Mouse (Mus musculus) hindbrain, embryonic 11.5 days (tissue): ENCODE data around the gene Vps51. TPM values are rescaled to one million over a fixed set of nuclear protein-coding genes. Genes with fewer than 3 reads are reported as not detected.
A peak's percentile ranks its signal among the peaks of the same experiment; 100 is the strongest.
"Not testable (repeated sequence)": the region's sequence is repeated elsewhere in the genome, so short reads cannot be mapped to it uniquely, and the experiment has no call there.

Source experiments
- ATAC-seq: fragments of 200-750 bp; cut with Nextera tagmentation; 2 replicates; pipeline ENCODE4 v1.8.0; 2017; ENCODE audit warnings: mild to moderate bottlenecking, moderate TSS enrichment, moderate library complexity; ENCODE audit not compliant: low FRiP score
- DNase-seq: peaks from one replicate; pipeline ENCODE4 v3.0.0-alpha.2; 2015; ENCODE audit warnings: low spot score
- H3K27ac ChIP-seq: fragments of 300-500 bp; sonication (generic); 2 replicates; pipeline ENCODE4 v1.5.1; 2014; ENCODE audit warnings: mild to moderate bottlenecking, low read depth, low read length
- H3K27me3 ChIP-seq: fragments of 300-500 bp; sonication (generic); 2 replicates; pipeline ENCODE4 v1.6.1; 2014; ENCODE audit warnings: mild to moderate bottlenecking, low read length, moderate library complexity, mixed read lengths; ENCODE audit not compliant: control insufficient read depth, insufficient read depth
- H3K36me3 ChIP-seq: fragments of 300-500 bp; sonication (generic); 2 replicates; pipeline ENCODE4 v1.6.1; 2014; ENCODE audit warnings: mild to moderate bottlenecking, low read length, moderate library complexity, mixed read lengths; ENCODE audit not compliant: control insufficient read depth, insufficient read depth
- H3K4me1 ChIP-seq: fragments of 300-500 bp; sonication (generic); replicated peaks from 2 replicates; pipeline ENCODE4 v1.6.1; 2014; ENCODE audit warnings: low read length, mixed read lengths; ENCODE audit not compliant: control insufficient read depth, insufficient read depth
- H3K4me2 ChIP-seq: fragments of 300-500 bp; sonication (generic); replicated peaks from 2 replicates; pipeline ENCODE4 v1.6.1; 2014; ENCODE audit warnings: mild to moderate bottlenecking, low read depth, low read length
- H3K4me3 ChIP-seq: fragments of 300-500 bp; sonication (generic); 2 replicates; pipeline ENCODE4 v1.5.1; 2014; ENCODE audit warnings: low read depth, low read length
- H3K9ac ChIP-seq: fragments of 300-500 bp; sonication (generic); 2 replicates; pipeline ENCODE4 v1.6.1; 2014; ENCODE audit warnings: low read depth, low read length
- H3K9me3 ChIP-seq: fragments of 300-500 bp; sonication (generic); 2 replicates; pipeline ENCODE4 v1.6.1; 2016; ENCODE audit warnings: low read length; ENCODE audit not compliant: control insufficient read depth
- WGBS: fragments of 180-500 bp; shearing (Covaris S2); extraction: QIAGEN DNeasy Blood & Tissue Kit; methylation state at CpG from one replicate; pipeline ENCODE4 v1.1.7; 2014; 5-methylcytosine and 5-hydroxymethylcytosine counted together
- polyA plus RNA-seq: library from polyadenylated mRNA; unstranded; fragments of >200 nt; fragmentation: Nextera tagmentation; extraction: Ambion mirVana; gene quantifications from 2 replicates; pipeline ENCODE4 v1.2.1, GENCODE M21; 2014

Gene Vps51
- polyA plus RNA-seq, 1 experiment from 2014 or later = 47.4 TPM

DNA sequence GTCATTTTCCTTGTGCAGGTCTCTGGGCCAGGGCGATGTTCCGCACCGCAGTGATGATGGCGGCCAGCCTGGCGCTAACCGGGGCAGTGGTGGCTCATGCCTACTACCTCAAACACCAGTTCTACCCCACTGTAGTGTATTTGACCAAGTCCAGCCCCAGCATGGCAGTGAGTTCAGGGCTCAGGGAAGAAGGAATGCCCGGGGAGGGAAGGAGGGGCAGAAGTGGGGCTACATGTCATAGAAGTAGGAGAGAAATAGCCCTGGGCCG is 29.2 kb downstream of the Vps51 start:
- Histone ChIP-seq H3K4me2 (peak overlapping the region; percentile 96), H3K9me3 (no peaks in the 10 kb centered on the region), H3K27ac (no peak overlapping the region), H3K4me3 (peak overlapping the region; percentile 93), H3K4me1 (peaks cover 8% of the 10 kb centered on the region), H3K36me3 (peaks cover 33% of the 10 kb centered on the region), H3K27me3 (no peaks in the 10 kb centered on the region), H3K9ac (peak overlapping the region; percentile 91)
- DNase-seq = no peak
- ATAC-seq = no peak
- 89% methylated on average over 8 of the region's 8 CpGs for WGBS

- Histone ChIP-seq H3K4me1 (peaks cover 8% of the 10 kb centered on the region), H3K4me3 (peak overlapping the region; percentile 93), H3K4me2 (peak overlapping the region; percentile 96), H3K9ac (peak overlapping the region; percentile 91), H3K27me3 (no peaks in the 10 kb centered on the region), H3K9me3 (no peaks in the 10 kb centered on the region), H3K36me3 (peaks cover 28% of the 10 kb centered on the region), H3K27ac (peak overlapping the region; percentile 97)
- ATAC-seq (peak; percentile 31), DNase-seq (no peak)
- WGBS = 2% methylated on average over 44 of the region's 44 CpGs
Measured at GRCm38 (mm10) chr19:6047154-6047898, 29.7 kb downstream of the Vps51 start.

GRCm38 (mm10) chr19:6046294-6047153 is 30.5 kb downstream of the Vps51 start, which contains the start of gene Syvn1:
Syvn1 (plus strand) TSS chr19:6046576.
- Histone ChIP-seq H3K27ac (peak within 1 kb of the TSS; percentile 97), H3K9me3 (no peaks in the 10 kb centered on the region), H3K9ac (peak within 1 kb of the TSS; percentile 91), H3K27me3 (no peaks in the 10 kb centered on the region), H3K4me3 (peak within 1 kb of the TSS; percentile 93), H3K4me1 (peaks cover 8% of the 10 kb centered on the region), H3K36me3 (peaks cover 22% of the 10 kb centered on the region), H3K4me2 (peak within 1 kb of the TSS; percentile 96)
- under 1% methylated on average over 64 of the region's 65 CpGs for WGBS
- DNase-seq (peak; percentile 94), ATAC-seq (peak; percentile 92)

- Histone ChIP-seq H3K4me3 (peak overlapping the region; percentile 93), H3K27ac (peak overlapping the region; percentile 97), H3K4me1 (peaks cover 8% of the 10 kb centered on the region), H3K9ac (peak overlapping the region; percentile 91), H3K4me2 (peak overlapping the region; percentile 96), H3K27me3 (no peaks in the 10 kb centered on the region), H3K36me3 (peaks cover 13% of the 10 kb centered on the region; the same call in 1 of the 2 replicates), H3K9me3 (no peaks in the 10 kb centered on the region)
- DNase-seq = no peak
- ATAC-seq = peak; percentile 46
- 24% methylated on average over 20 of the region's 20 CpGs for WGBS
Measured at GRCm38 (mm10) chr19:6045366-6046293, 31.4 kb downstream of the Vps51 start.

- DNase-seq, H3K9ac ChIP-seq, H3K27me3 ChIP-seq, H3K9me3 ChIP-seq, H3K4me3 ChIP-seq, H3K4me1 ChIP-seq, ATAC-seq, H3K36me3 ChIP-seq, H3K27ac ChIP-seq, H3K4me2 ChIP-seq: not testable (repeated sequence)
- whole genome bisulfite sequencing = 70% methylated on average over 4 of the region's 4 CpGs
Measured at GRCm38 (mm10) chr19:6044102-6044501, 32.9 kb downstream of the Vps51 start.

GRCm38 (mm10) chr19:6042293-6042692 is 34.7 kb downstream of the Vps51 start:
- H3K27ac ChIP-seq = no peak overlapping the region
- H3K4me3 ChIP-seq = no peak overlapping the region
- WGBS = 86% methylated on average over 9 of the region's 9 CpGs
- no peak for DNase-seq
- no peak overlapping the region for H3K4me2 ChIP-seq
- H3K4me1 ChIP-seq = no peaks in the 10 kb centered on the region; the same call in none of the 2 replicates
- ATAC-seq = no peak
- no peaks in the 10 kb centered on the region for H3K36me3 ChIP-seq
- H3K9me3 ChIP-seq = no peaks in the 10 kb centered on the region
- H3K9ac ChIP-seq = no peak overlapping the region
- H3K27me3 ChIP-seq = no peaks in the 10 kb centered on the region

DNA sequence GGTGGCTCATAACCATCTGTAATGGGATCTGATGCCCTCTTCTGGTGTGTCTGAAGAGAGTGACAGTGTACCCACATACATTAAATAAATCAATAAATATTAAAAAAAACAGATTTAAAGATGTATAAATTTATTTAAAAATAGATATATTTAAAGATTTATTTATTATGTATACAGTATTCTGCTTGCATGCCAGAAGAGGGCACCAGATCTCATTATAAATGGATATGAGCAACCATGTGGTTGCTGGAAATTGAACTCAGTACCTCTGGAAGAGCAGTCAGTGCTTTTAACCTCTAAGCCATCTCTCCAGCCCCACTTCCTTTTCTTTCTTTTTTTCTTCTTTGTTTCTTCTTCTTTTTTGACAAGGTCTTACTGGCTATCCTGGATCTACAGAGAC is 37.0 kb downstream of the Vps51 start:
- H3K4me2 ChIP-seq = no peak overlapping the region
- ATAC-seq (no peak), DNase-seq (no peak)
- no peaks in the 10 kb centered on the region for H3K27me3 ChIP-seq
- H3K36me3 ChIP-seq = no peaks in the 10 kb centered on the region
- no peak overlapping the region for H3K27ac ChIP-seq
- H3K4me1 ChIP-seq = no peaks in the 10 kb centered on the region; the same call in 1 of the 2 replicates
- H3K4me3 ChIP-seq = no peak overlapping the region
- no peak overlapping the region for H3K9ac ChIP-seq
- no peaks in the 10 kb centered on the region for H3K9me3 ChIP-seq

DNA sequence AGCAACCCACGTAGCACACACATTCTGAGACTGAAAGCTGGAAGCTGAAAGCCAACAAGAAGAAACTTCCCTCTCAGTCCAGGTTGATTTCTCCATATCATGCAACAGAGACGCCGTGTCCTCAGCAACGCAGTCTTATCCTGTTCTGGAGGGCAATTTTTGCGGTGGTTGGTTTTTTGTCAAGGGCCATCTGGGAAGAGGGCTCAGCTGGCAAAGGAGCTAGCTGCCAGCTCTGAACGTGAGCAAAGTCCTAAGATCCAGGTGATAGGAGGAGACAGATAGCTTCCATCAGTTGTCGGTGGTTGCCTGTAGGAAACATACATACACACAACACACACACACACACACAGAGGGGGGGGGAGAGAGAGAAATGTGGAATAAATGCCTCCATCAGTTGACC is 38.7 kb downstream of the Vps51 start:
- Histone ChIP-seq H3K36me3 (no peaks in the 10 kb centered on the region), H3K4me1 (no peaks in the 10 kb centered on the region), H3K27ac (no peak overlapping the region), H3K9ac (no peak overlapping the region), H3K4me2 (no peak overlapping the region), H3K9me3 (no peaks in the 10 kb centered on the region), H3K27me3 (no peaks in the 10 kb centered on the region), H3K4me3 (no peak overlapping the region)
- WGBS = 88% methylated on average over 7 of the region's 7 CpGs
- DNase-seq (no peak), ATAC-seq (no peak)
